Mouse (Mus musculus) neutrophil, adult 5-6 weeks (primary cell): Measurements from ENCODE around the gene Hdgfl2. TPM values are rescaled to one million over a fixed set of nuclear protein-coding genes. Genes with fewer than 3 reads are reported as not detected.

Source experiments
- ATAC-seq: fragments of 151-379, 151-347 bp; 2 replicates; pipeline ENCODE4 v1.8.0; 2017; ENCODE audit warnings: mild to moderate bottlenecking, moderate TSS enrichment; ENCODE audit not compliant: insufficient number of reproducible peaks, poor library complexity, low FRiP score, severe bottlenecking; ENCODE audit errors: extremely low read depth
- total RNA-seq: library from RNA; stranded (forward); fragments of 200-1000 nt; gene quantifications from 2 replicates; pipeline ENCODE4 v1.2.3, GENCODE M21; 2017

Hdgfl2 gene
- total RNA-seq, 1 experiment from 2014 or later: 153 TPM

GRCm38 (mm10) chr17:56141702-56142605 is 62.5 kb downstream of the Hdgfl2 start:
- no peak for ATAC-seq

- no peak for ATAC-seq
Observed at GRCm38 (mm10) chr17:56144546-56144945, 65.1 kb downstream of the Hdgfl2 start.

GRCm38 (mm10) chr17:56146131-56146530 is 66.7 kb downstream of the Hdgfl2 start:
- ATAC-seq: no peak

GRCm38 (mm10) chr17:56147420-56147819 is 68.0 kb downstream of the Hdgfl2 start:
- no peak for ATAC-seq

GRCm38 (mm10) chr17:56148280-56148679 is 68.8 kb downstream of the Hdgfl2 start:
- ATAC-seq: peak; percentile 65; the same call in 1 of the 2 replicates

GRCm38 (mm10) chr17:56148790-56149618 is 69.6 kb downstream of the Hdgfl2 start:
- no peak for ATAC-seq

- no peak for ATAC-seq
Observed at GRCm38 (mm10) chr17:56149897-56150296, 70.5 kb downstream of the Hdgfl2 start.

Other genes with a start within 250 kb of the Hdgfl2 start
- gene Zfp119a, start 200.7 kb upstream of the Hdgfl2 start, total RNA-seq: 8.3 and 11.8 TPM in 2 replicates
- 46.8 and 51.0 TPM in 2 replicates for gene Zfp959, start 187.5 kb upstream of the Hdgfl2 start, total RNA-seq
- 14.4 and 17.6 TPM in 2 replicates for gene Zfp119b, start 130.1 kb upstream of the Hdgfl2 start, total RNA-seq
- gene Ebi3, start 127.0 kb upstream of the Hdgfl2 start, total RNA-seq: 19.0 and 30.3 TPM in 2 replicates
- 19.8 and 20.5 TPM in 2 replicates for gene Yju2, start 120.5 kb upstream of the Hdgfl2 start, total RNA-seq
- gene Shd, start 109.2 kb upstream of the Hdgfl2 start, total RNA-seq: 1.4 and 1.7 TPM in 2 replicates
- gene Fsd1, start 93.1 kb upstream of the Hdgfl2 start, total RNA-seq: not detected in 2 replicates
- 1.6 TPM in 1 of 2 replicates, not detected in the other for gene Stap2, start 74.0 kb upstream of the Hdgfl2 start, total RNA-seq
- gene Mpnd, start 73.9 kb upstream of the Hdgfl2 start, total RNA-seq: 64.9 and 86.9 TPM in 2 replicates
- 44.8 and 48.6 TPM in 2 replicates for gene Sh3gl1, start 43.0 kb upstream of the Hdgfl2 start, total RNA-seq
- gene Chaf1a, start 39.2 kb upstream of the Hdgfl2 start, total RNA-seq: 1.4 TPM in 2 replicates
- 31.3 and 49.5 TPM in 2 replicates for gene Ubxn6, start 4.6 kb upstream of the Hdgfl2 start, total RNA-seq
- gene Plin4, start 30.2 kb downstream of the Hdgfl2 start, total RNA-seq: 1.1 and 1.2 TPM in 2 replicates
- 3.4 and 4.0 TPM in 2 replicates for gene Plin5, start 38.0 kb downstream of the Hdgfl2 start, total RNA-seq
- 126 and 131 TPM in 2 replicates for gene Lrg1, start 42.4 kb downstream of the Hdgfl2 start, total RNA-seq
- 11.3 and 11.5 TPM in 2 replicates for gene Sema6b, start 60.7 kb downstream of the Hdgfl2 start, total RNA-seq
- 1.3 and 1.4 TPM in 2 replicates for gene Tnfaip8l1, start 82.8 kb downstream of the Hdgfl2 start, total RNA-seq
- 13.9 and 18.0 TPM in 2 replicates for gene Mydgf, start 104.3 kb downstream of the Hdgfl2 start, total RNA-seq
- gene Dpp9, start 139.3 kb downstream of the Hdgfl2 start, total RNA-seq: 14.0 and 14.5 TPM in 2 replicates
- 22.2 and 23.8 TPM in 2 replicates for gene Fem1a, start 177.2 kb downstream of the Hdgfl2 start, total RNA-seq
- gene Ticam1, start 197.2 kb downstream of the Hdgfl2 start, total RNA-seq: 4.8 and 6.4 TPM in 2 replicates
- 13.5 and 14.2 TPM in 2 replicates for gene Plin3, start 213.2 kb downstream of the Hdgfl2 start, total RNA-seq
- gene Arrdc5, start 220.7 kb downstream of the Hdgfl2 start, total RNA-seq: not detected in 2 replicates
- gene Uhrf1, start 223.7 kb downstream of the Hdgfl2 start, total RNA-seq: 2.3 and 2.4 TPM in 2 replicates
- 27.2 and 29.6 TPM in 2 replicates for gene Kdm4b, start 246.4 kb downstream of the Hdgfl2 start, total RNA-seq